Mouse (Mus musculus): Measurements from ENCODE around the gene Lss.

Gene Lss

GRCm38 (mm10) chr10:76531375-76531774 lies at the start of gene Lss:
Gene Lss, plus strand, starts transcription at chr10:76531588.
- DNase-seq (ENCODE audit: low spot score), result peak; percentile 93

- no peak for DNase-seq (ENCODE audit: low spot score)
These were observed 45.1 kb upstream of the Lss start for GRCm38 (mm10) chr10:76486302-76486701.

- no peak for DNase-seq (ENCODE audit: low spot score)
These were observed 43.1 kb upstream of the Lss start for GRCm38 (mm10) chr10:76488265-76488664.

- DNase-seq (ENCODE audit: low spot score), result no peak
These were observed 42.2 kb upstream of the Lss start for GRCm38 (mm10) chr10:76489205-76489604.

GRCm38 (mm10) chr10:76493527-76493926 lies 37.9 kb upstream of the Lss start:
- DNase-seq (ENCODE audit: low spot score), result no peak

GRCm38 (mm10) chr10:76495501-76495900 lies 35.9 kb upstream of the Lss start:
- no peak for DNase-seq (ENCODE audit: low spot score)

GRCm38 (mm10) chr10:76496366-76496765 lies 35.0 kb upstream of the Lss start:
- no peak for DNase-seq (ENCODE audit: low spot score)

GRCm38 (mm10) chr10:76497522-76497921 lies 33.9 kb upstream of the Lss start:
- DNase-seq (ENCODE audit: low spot score), result no peak

GRCm38 (mm10) chr10:76504271-76504943 lies 27.0 kb upstream of the Lss start:
- no peak for DNase-seq (ENCODE audit: low spot score)

- no peak for DNase-seq (ENCODE audit: low spot score)
These were observed 25.5 kb upstream of the Lss start for GRCm38 (mm10) chr10:76505865-76506264.

GRCm38 (mm10) chr10:76512965-76513583 lies 18.3 kb upstream of the Lss start:
- peak; percentile 75 for DNase-seq (ENCODE audit: low spot score)

- no peak for DNase-seq (ENCODE audit: low spot score)
These were observed 466 bp upstream of the Lss start for GRCm38 (mm10) chr10:76530922-76531321.

GRCm38 (mm10) chr10:76531828-76532227 lies 440 bp downstream of the Lss start:
- no peak for DNase-seq (ENCODE audit: low spot score)

GRCm38 (mm10) chr10:76535526-76535925 lies 4.1 kb downstream of the Lss start:
- no peak for DNase-seq (ENCODE audit: low spot score)

GRCm38 (mm10) chr10:76537619-76538018 lies 6.2 kb downstream of the Lss start:
- DNase-seq (ENCODE audit: low spot score), result no peak

- DNase-seq (ENCODE audit: low spot score), result no peak
These were observed 10.1 kb downstream of the Lss start for GRCm38 (mm10) chr10:76541336-76542085.

- no peak for DNase-seq (ENCODE audit: low spot score)
These were observed 11.4 kb downstream of the Lss start for GRCm38 (mm10) chr10:76542636-76543375.

- no peak for DNase-seq (ENCODE audit: low spot score)
These were observed 15.2 kb downstream of the Lss start for GRCm38 (mm10) chr10:76546566-76546965.

GRCm38 (mm10) chr10:76548218-76548617 lies 16.8 kb downstream of the Lss start:
- DNase-seq (ENCODE audit: low spot score), result no peak

GRCm38 (mm10) chr10:76550458-76550857 lies 19.1 kb downstream of the Lss start:
- no peak for DNase-seq (ENCODE audit: low spot score)

GRCm38 (mm10) chr10:76551556-76551955 lies 20.2 kb downstream of the Lss start:
- DNase-seq (ENCODE audit: low spot score), result no peak

GRCm38 (mm10) chr10:76554061-76554460 lies 22.7 kb downstream of the Lss start:
- DNase-seq (ENCODE audit: low spot score), result no peak
